Mouse (Mus musculus) C2C12 (cell line): ENCODE measurements around the gene Tctex1d2.

Experiments used
- CEBPB ChIP-seq: IDR thresholded peaks from one replicate; pipeline ENCODE4 v1.6.1; 2011; ENCODE audit warnings: low read depth, mild to moderate bottlenecking, control low read depth, moderate library complexity
- CTCF ChIP-seq: IDR thresholded peaks from one replicate; pipeline ENCODE4 v1.5.1; 2011; ENCODE audit not compliant: control insufficient read depth, insufficient read depth, insufficient read length
- FOSL1 ChIP-seq: IDR thresholded peaks from one replicate; pipeline ENCODE4 v1.8.0; 2011; ENCODE audit warnings: mild to moderate bottlenecking, low read length; ENCODE audit not compliant: poor library complexity, insufficient read depth, severe bottlenecking
- MAX ChIP-seq: IDR thresholded peaks from one replicate; pipeline ENCODE4 v1.6.1; 2011; ENCODE audit warnings: mild to moderate bottlenecking, control low read depth
- MYOD1 ChIP-seq: IDR thresholded peaks from one replicate; pipeline ENCODE4 v1.6.1; 2011; ENCODE audit warnings: low read depth; ENCODE audit not compliant: control insufficient read depth, insufficient read length
- MYOG ChIP-seq: IDR thresholded peaks from one replicate; pipeline ENCODE4 v1.6.1; 2011; ENCODE audit not compliant: control insufficient read depth, insufficient read length; ENCODE audit errors: extremely low read depth
- USF1 ChIP-seq: IDR thresholded peaks from one replicate; pipeline ENCODE4 v1.6.1; 2011; ENCODE audit warnings: low read depth, mild to moderate bottlenecking, control low read depth, moderate library complexity

DNA sequence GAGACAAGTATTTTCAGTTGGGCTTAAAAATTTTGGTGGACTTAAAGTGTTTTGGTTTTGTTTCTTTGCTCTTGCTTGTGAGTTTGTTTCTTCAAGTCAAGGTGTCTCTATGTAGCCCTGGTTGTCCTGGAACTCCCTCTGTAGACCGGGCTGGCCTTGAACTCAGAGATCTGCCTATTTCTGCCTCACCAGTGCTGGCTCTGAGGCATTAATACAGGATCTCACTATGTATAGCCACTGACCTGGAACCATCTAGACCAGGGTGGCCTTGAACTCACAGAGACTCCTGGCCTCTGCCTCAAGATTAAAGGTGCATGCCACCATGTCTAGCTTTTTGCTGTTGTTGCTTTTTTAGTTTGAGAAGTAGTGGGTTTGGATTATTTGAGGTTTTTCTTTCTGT is 12.4 kb downstream of the Tctex1d2 start:
- TF ChIP-seq CTCF (no peak), FOSL1 (no peak), MAX (no peak), MYOG (no peak), USF1 (no peak), CEBPB (no peak), MYOD1 (no peak)
